Mouse (Mus musculus) midbrain, embryonic 16.5 days (tissue): ENCODE results near the gene Wdr24. TPM values are rescaled to one million over a fixed set of nuclear protein-coding genes. Genes with fewer than 3 reads are reported as not detected.
"Not testable (repeated sequence)": the region's sequence is repeated elsewhere in the genome, so short reads cannot be mapped to it uniquely, and the experiment has no call there.

Experiments used
- ATAC-seq: fragments of 200-750 bp; cut with Nextera tagmentation; 2 replicates; pipeline ENCODE4 v1.8.0; 2017; ENCODE audit warnings: moderate TSS enrichment
- H3K27ac ChIP-seq: fragments of 300-500 bp; sonication (generic); 2 replicates; pipeline ENCODE4 v1.5.1; 2014; ENCODE audit warnings: mild to moderate bottlenecking, low read length, mixed read lengths
- H3K27me3 ChIP-seq: fragments of 300-500 bp; sonication (generic); 2 replicates; pipeline ENCODE4 v1.6.1; 2014; ENCODE audit warnings: low read depth, low read length, mixed read lengths; ENCODE audit not compliant: control insufficient read depth, insufficient read depth
- H3K36me3 ChIP-seq: fragments of 300-500 bp; sonication (generic); 2 replicates; pipeline ENCODE4 v1.6.1; 2014; ENCODE audit warnings: mild to moderate bottlenecking, low read length, moderate library complexity, mixed read lengths; ENCODE audit not compliant: control insufficient read depth, insufficient read depth
- H3K4me1 ChIP-seq: fragments of 300-500 bp; sonication (generic); 2 replicates; pipeline ENCODE4 v1.6.1; 2014; ENCODE audit warnings: mild to moderate bottlenecking, low read length, mixed read lengths; ENCODE audit not compliant: control insufficient read depth, insufficient read depth
- H3K4me2 ChIP-seq: fragments of 300-500 bp; sonication (generic); 2 replicates; pipeline ENCODE4 v1.6.1; 2014; ENCODE audit warnings: mild to moderate bottlenecking, low read length, mixed read lengths
- H3K4me3 ChIP-seq: fragments of 300-500 bp; sonication (generic); 2 replicates; pipeline ENCODE4 v1.5.1; 2014; ENCODE audit warnings: low read depth, mild to moderate bottlenecking, low read length, moderate library complexity, mixed read lengths
- H3K9ac ChIP-seq: fragments of 300-500 bp; sonication (generic); 2 replicates; pipeline ENCODE4 v1.6.1; 2014; ENCODE audit warnings: low read depth, low read length, mixed read lengths
- H3K9me3 ChIP-seq: fragments of 300-500 bp; sonication (generic); replicated peaks from 2 replicates; pipeline ENCODE4 v1.6.1; 2014; ENCODE audit warnings: mild to moderate bottlenecking, low read length, mixed read lengths; ENCODE audit not compliant: control insufficient read depth, poor library complexity, severe bottlenecking
- WGBS: fragments of 180-500 bp; shearing (Covaris S2); extraction: QIAGEN DNeasy Blood & Tissue Kit; methylation state at CpG from one replicate; pipeline ENCODE4 v1.1.7; 2014; 5-methylcytosine and 5-hydroxymethylcytosine counted together
- polyA plus RNA-seq: library from polyadenylated mRNA; unstranded; fragments of >200 nt; fragmentation: Nextera tagmentation; extraction: Ambion mirVana; gene quantifications from 2 replicates; pipeline ENCODE4 v1.2.1, GENCODE M21; 2015

Wdr24 gene
- polyA plus RNA-seq, 1 experiment from 2014 or later = 32.7 TPM

GRCm38 (mm10) chr17:25796951-25797369 is 26.5 kb upstream of the Wdr24 start, which contains the start of gene Metrn:
Gene Metrn, minus strand, starts transcription at chr17:25797136.
- Histone ChIP-seq H3K27ac (peak within 1 kb of the TSS; percentile 3; the same call in 1 of the 2 replicates), H3K4me2 (peak within 1 kb of the TSS; percentile 72), H3K9me3 (no peaks in the 10 kb centered on the region), H3K4me1 (peaks cover 29% of the 10 kb centered on the region), H3K36me3 (no peaks in the 10 kb centered on the region), H3K9ac (peak within 1 kb of the TSS; percentile 51; the same call in 1 of the 2 replicates), H3K27me3 (peaks cover 6% of the 10 kb centered on the region), H3K4me3 (peak within 1 kb of the TSS; percentile 49)
- under 1% methylated on average over 35 of the region's 35 CpGs for WGBS
- peak; percentile 58 for ATAC-seq

- Histone ChIP-seq H3K4me3 (no peak overlapping the region), H3K27ac (no peak overlapping the region), H3K4me1 (peaks cover 38% of the 10 kb centered on the region), H3K27me3 (peaks cover 6% of the 10 kb centered on the region), H3K9me3 (no peaks in the 10 kb centered on the region), H3K36me3 (no peaks in the 10 kb centered on the region), H3K4me2 (no peak overlapping the region), H3K9ac (no peak overlapping the region)
- ATAC-seq = no peak
- WGBS = 8% methylated on average over 6 of the region's 6 CpGs
Observed at GRCm38 (mm10) chr17:25801029-25801428, 22.4 kb upstream of the Wdr24 start.

- Histone ChIP-seq H3K4me3 (no peak overlapping the region), H3K27me3 (no peaks in the 10 kb centered on the region), H3K36me3 (no peaks in the 10 kb centered on the region)
Observed at GRCm38 (mm10) chr17:25802825-25803517, 20.5 kb upstream of the Wdr24 start.

GRCm38 (mm10) chr17:25806507-25806906 is 16.9 kb upstream of the Wdr24 start:
- Histone ChIP-seq H3K4me2 (no peak overlapping the region), H3K27ac (no peak overlapping the region), H3K9ac (no peak overlapping the region), H3K27me3 (no peaks in the 10 kb centered on the region), H3K9me3 (no peaks in the 10 kb centered on the region), H3K36me3 (no peaks in the 10 kb centered on the region), H3K4me3 (no peak overlapping the region), H3K4me1 (peaks cover 41% of the 10 kb centered on the region)
- 89% methylated on average over 4 of the region's 4 CpGs for WGBS
- no peak for ATAC-seq

More at GRCm38 (mm10) chr17:25802825-25803517, 20.5 kb upstream of the Wdr24 start:
- Histone ChIP-seq H3K27ac (peak overlapping the region; percentile 94), H3K4me1 (peaks cover 25% of the 10 kb centered on the region), H3K9me3 (no peaks in the 10 kb centered on the region), H3K9ac (peak overlapping the region; percentile 43), H3K4me2 (peak overlapping the region; percentile 37)
- peak; percentile 93 for ATAC-seq
- 4% methylated on average over 10 of the region's 10 CpGs for WGBS

GRCm38 (mm10) chr17:25807452-25807851 is 16.0 kb upstream of the Wdr24 start:
- not testable (repeated sequence) for H3K36me3 ChIP-seq, H3K27me3 ChIP-seq, H3K4me3 ChIP-seq, ATAC-seq, H3K9me3 ChIP-seq, H3K27ac ChIP-seq, H3K4me2 ChIP-seq, H3K9ac ChIP-seq
- 44% methylated on average over 2 of the region's 2 CpGs for whole genome bisulfite sequencing
- peaks cover 40% of the 10 kb centered on the region for H3K4me1 ChIP-seq

GRCm38 (mm10) chr17:25808028-25808427 is 15.4 kb upstream of the Wdr24 start:
- 27% methylated on average over 5 of the region's 5 CpGs for WGBS
- no peaks in the 10 kb centered on the region for H3K36me3 ChIP-seq
- no peak for ATAC-seq
- H3K27ac ChIP-seq = peak overlapping the region; percentile 99
- peaks cover 40% of the 10 kb centered on the region for H3K4me1 ChIP-seq
- peak overlapping the region; percentile 93 for H3K4me3 ChIP-seq
- H3K9me3 ChIP-seq = no peaks in the 10 kb centered on the region
- peak overlapping the region; percentile 100 for H3K4me2 ChIP-seq
- no peaks in the 10 kb centered on the region for H3K27me3 ChIP-seq
- H3K9ac ChIP-seq = peak overlapping the region; percentile 98

GRCm38 (mm10) chr17:25808789-25809605 is 14.4 kb upstream of the Wdr24 start, which contains the start of gene Fbxl16:
Gene Fbxl16, plus strand, starts transcription at chr17:25809085.
- Histone ChIP-seq H3K4me2 (peak within 1 kb of the TSS; percentile 100), H3K9me3 (no peaks in the 10 kb centered on the region), H3K4me1 (peaks cover 36% of the 10 kb centered on the region), H3K4me3 (peak within 1 kb of the TSS; percentile 93), H3K27me3 (no peaks in the 10 kb centered on the region), H3K36me3 (no peaks in the 10 kb centered on the region), H3K9ac (peak within 1 kb of the TSS; percentile 98), H3K27ac (peak within 1 kb of the TSS; percentile 99)
- peak; percentile 85 for ATAC-seq
- under 1% methylated on average over 84 of the region's 100 CpGs for WGBS

- WGBS = 2% methylated on average over 24 of the region's 25 CpGs
- no peaks in the 10 kb centered on the region for H3K27me3 ChIP-seq
- peak overlapping the region; percentile 100 for H3K4me2 ChIP-seq
- H3K9me3 ChIP-seq = no peaks in the 10 kb centered on the region
- peak overlapping the region; percentile 99 for H3K27ac ChIP-seq
- peaks cover 36% of the 10 kb centered on the region for H3K4me1 ChIP-seq
- H3K9ac ChIP-seq = peak overlapping the region; percentile 98
- no peaks in the 10 kb centered on the region for H3K36me3 ChIP-seq
- H3K4me3 ChIP-seq = peak overlapping the region; percentile 93
- ATAC-seq = peak; percentile 52
Observed at GRCm38 (mm10) chr17:25809606-25810340, 13.7 kb upstream of the Wdr24 start.
